Mouse (Mus musculus) forebrain, embryonic 11.5 days (tissue): ENCODE measurements around the gene Snx6. TPM values are rescaled to one million over a fixed set of nuclear protein-coding genes. Genes with fewer than 3 reads are reported as not detected.
A peak's percentile ranks its signal among the peaks of the same experiment; 100 is the strongest.
"Not testable (repeated sequence)": the region's sequence is repeated elsewhere in the genome, so short reads cannot be mapped to it uniquely, and the experiment has no call there.

Source experiments
- ATAC-seq: fragments of 200-750 bp; cut with Nextera tagmentation; replicated peaks from 2 replicates; pipeline ENCODE4 v1.8.0; 2017; ENCODE audit warnings: moderate TSS enrichment; ENCODE audit not compliant: low FRiP score
- DNase-seq: peaks from one replicate; pipeline ENCODE4 v3.0.0-alpha.2; 2017; ENCODE audit warnings: low spot score
- H3K27ac ChIP-seq: fragments of 300-500 bp; sonication (generic); 2 replicates; pipeline ENCODE4 v1.5.1; 2014; ENCODE audit warnings: low read depth, low read length
- H3K27me3 ChIP-seq: fragments of 300-500 bp; sonication (generic); 2 replicates; pipeline ENCODE4 v1.6.1; 2014; ENCODE audit warnings: mild to moderate bottlenecking, low read length, mixed read lengths; ENCODE audit not compliant: control insufficient read depth, insufficient read depth
- H3K36me3 ChIP-seq: fragments of 300-500 bp; sonication (generic); 2 replicates; pipeline ENCODE4 v1.6.1; 2014; ENCODE audit warnings: mild to moderate bottlenecking, low read length, moderate library complexity, mixed read lengths; ENCODE audit not compliant: control insufficient read depth, insufficient read depth
- H3K4me1 ChIP-seq: fragments of 300-500 bp; sonication (generic); replicated peaks from 2 replicates; pipeline ENCODE4 v1.6.1; 2014; ENCODE audit warnings: low read length, mixed read lengths; ENCODE audit not compliant: control insufficient read depth, insufficient read depth
- H3K4me2 ChIP-seq: fragments of 300-500 bp; sonication (generic); 2 replicates; pipeline ENCODE4 v1.6.1; 2014; ENCODE audit warnings: low read depth, mild to moderate bottlenecking, low read length, moderate library complexity, mixed read lengths; ENCODE audit not compliant: severe bottlenecking
- H3K4me3 ChIP-seq: fragments of 300-500 bp; sonication (generic); 2 replicates; pipeline ENCODE4 v1.5.1; 2014; ENCODE audit warnings: low read depth, low read length
- H3K9ac ChIP-seq: fragments of 300-500 bp; sonication (generic); 2 replicates; pipeline ENCODE4 v1.6.1; 2014; ENCODE audit warnings: low read length
- H3K9me3 ChIP-seq: fragments of 300-500 bp; sonication (generic); 2 replicates; pipeline ENCODE4 v1.6.1; 2016; ENCODE audit warnings: low read length, mixed read lengths; ENCODE audit not compliant: control insufficient read depth
- WGBS: fragments of 180-500 bp; shearing (Covaris S2); extraction: QIAGEN DNeasy Blood & Tissue Kit; methylation state at CpG from one replicate; pipeline ENCODE4 v1.1.7; 2014; 5-methylcytosine and 5-hydroxymethylcytosine counted together
- polyA plus RNA-seq: library from polyadenylated mRNA; unstranded; fragments of >200 nt; fragmentation: Nextera tagmentation; extraction: Ambion mirVana; gene quantifications from 2 replicates; pipeline ENCODE4 v1.2.1, GENCODE M21; 2014

Gene Snx6
- polyA plus RNA-seq, 1 experiment from 2014 or later = 226 TPM

DNA sequence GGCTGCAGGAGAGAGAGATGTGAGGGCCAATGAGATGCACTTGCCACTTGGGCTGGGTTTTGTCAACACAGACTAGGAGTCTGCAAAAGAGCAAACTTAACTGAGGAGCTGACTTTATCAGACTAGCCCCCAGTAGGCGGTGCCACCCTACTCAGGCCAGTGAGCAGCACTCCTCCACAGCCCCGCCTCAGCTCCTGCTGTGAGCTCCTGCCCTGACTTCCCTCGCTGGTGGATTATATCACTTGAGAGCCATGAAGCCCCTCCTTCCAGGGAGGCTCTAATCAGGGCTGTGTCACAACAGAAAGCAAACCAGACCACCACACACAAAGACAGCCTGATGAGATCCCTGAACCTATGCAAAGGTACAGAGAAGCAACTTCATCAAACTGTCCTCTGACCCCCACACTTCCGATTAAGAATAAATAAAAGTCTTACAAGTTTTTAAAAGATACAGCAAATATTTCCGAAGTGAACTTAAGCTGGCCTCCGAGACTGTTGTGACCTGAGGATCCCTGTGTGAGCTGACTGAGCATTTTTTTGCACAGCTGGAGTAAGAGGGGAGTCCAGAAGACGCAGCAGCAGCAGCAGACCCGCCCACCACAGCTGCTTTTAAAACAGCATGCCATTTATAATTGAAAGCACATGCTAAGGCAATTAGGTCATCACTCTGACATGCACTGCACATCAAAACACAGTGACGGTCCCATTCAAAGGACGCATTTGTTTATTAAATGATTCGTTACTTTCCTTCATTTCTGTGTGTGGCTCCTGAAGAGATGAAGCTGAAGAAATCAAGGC is 6.0 kb downstream of the Snx6 start:
- no peak overlapping the region for H3K4me3 ChIP-seq

DNA sequence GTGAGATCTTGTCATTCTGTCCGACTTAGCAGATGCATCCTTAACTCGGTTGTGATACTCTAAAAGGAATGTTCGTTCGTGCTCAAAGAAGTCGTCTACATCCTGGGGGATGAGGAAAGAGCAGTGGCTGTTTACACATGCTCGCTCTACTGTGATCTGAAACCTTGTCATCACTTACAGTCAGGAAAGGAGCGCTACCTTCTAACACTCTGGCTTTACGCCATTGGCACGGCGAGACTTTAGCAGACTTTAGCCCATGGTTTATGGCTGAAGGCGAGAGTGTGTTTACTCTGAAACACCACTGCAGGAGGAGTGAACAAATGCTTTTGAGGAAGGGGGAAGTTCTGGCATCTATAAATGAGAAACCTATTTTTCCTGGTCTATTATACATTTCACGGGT is 31.9 kb downstream of the Snx6 start:
- H3K27ac ChIP-seq = no peak overlapping the region
- H3K4me2 ChIP-seq = no peak overlapping the region
- ATAC-seq (no peak), DNase-seq (no peak)
- no peaks in the 10 kb centered on the region for H3K27me3 ChIP-seq
- no peak overlapping the region for H3K9ac ChIP-seq
- peaks cover 15% of the 10 kb centered on the region for H3K36me3 ChIP-seq
- no peak overlapping the region for H3K4me3 ChIP-seq
- no peaks in the 10 kb centered on the region for H3K4me1 ChIP-seq
- WGBS = 96% methylated on average over 12 of the region's 12 CpGs
- no peaks in the 10 kb centered on the region for H3K9me3 ChIP-seq

More for the DNA sequence above, 6.0 kb downstream of the Snx6 start:
- Histone ChIP-seq H3K4me1 (peaks cover 21% of the 10 kb centered on the region), H3K9ac (no peak overlapping the region), H3K4me2 (0 out of 2 replicates have a peak overlapping the region, but pooled peaks have one; percentile 11), H3K36me3 (no peaks in the 10 kb centered on the region), H3K9me3 (no peaks in the 10 kb centered on the region), H3K27me3 (no peaks in the 10 kb centered on the region), H3K27ac (peak overlapping the region; percentile 6; the same call in 1 of the 2 replicates)
- 18% methylated on average over 11 of the region's 11 CpGs for WGBS
- ATAC-seq = peak; percentile 60
- peak; percentile 65 for DNase-seq

DNA sequence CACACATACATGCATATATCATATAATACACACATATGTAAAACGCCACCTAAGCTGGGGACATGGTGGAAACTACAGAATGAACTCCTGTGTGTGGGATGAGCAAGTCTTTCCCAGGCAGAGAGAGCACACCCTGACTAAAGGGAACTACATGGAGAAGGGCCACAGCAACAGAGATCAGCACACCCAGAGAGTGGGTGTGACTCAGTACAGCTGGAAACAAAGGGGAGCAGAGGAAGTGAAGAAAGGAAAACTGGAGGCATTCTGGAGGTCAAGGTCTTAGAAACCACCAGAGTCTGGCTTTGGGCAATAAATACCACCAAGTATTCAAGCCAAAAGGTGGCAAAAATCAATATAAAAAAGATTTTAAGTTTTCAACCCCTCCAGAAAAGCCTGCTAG is 34.8 kb downstream of the Snx6 start:
- Histone ChIP-seq H3K9ac (no peak overlapping the region), H3K4me1 (no peaks in the 10 kb centered on the region), H3K27ac (no peak overlapping the region), H3K4me2 (no peak overlapping the region), H3K9me3 (no peaks in the 10 kb centered on the region), H3K36me3 (peaks cover 10% of the 10 kb centered on the region), H3K27me3 (no peaks in the 10 kb centered on the region), H3K4me3 (no peak overlapping the region)
- 79% methylated on average over 1 of the region's 1 CpGs for WGBS
- DNase-seq (no peak), ATAC-seq (no peak)

DNA sequence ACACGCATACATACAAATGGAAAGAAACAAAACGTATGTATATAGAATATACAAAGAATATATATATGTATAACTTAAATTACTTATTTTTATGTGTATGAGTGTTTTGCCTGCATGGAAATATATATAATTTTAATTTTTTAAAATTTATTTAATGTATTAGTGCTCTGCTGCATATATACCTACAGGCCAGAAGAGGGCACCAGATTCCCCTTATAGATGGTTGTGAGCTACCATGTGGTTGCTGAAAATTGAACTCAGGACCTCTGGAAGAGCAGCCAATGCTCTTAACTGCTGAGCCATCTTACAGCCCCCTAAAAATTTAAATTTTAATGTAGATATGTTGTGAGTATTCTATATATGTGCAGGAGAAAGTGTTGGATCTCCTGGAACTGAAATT is 36.7 kb downstream of the Snx6 start:
- Histone ChIP-seq H3K4me3 (no peak overlapping the region), H3K4me2 (no peak overlapping the region), H3K27ac (no peak overlapping the region), H3K4me1 (no peaks in the 10 kb centered on the region), H3K36me3 (peaks cover 6% of the 10 kb centered on the region; the same call in 1 of the 2 replicates), H3K9me3 (no peaks in the 10 kb centered on the region), H3K9ac (no peak overlapping the region), H3K27me3 (no peaks in the 10 kb centered on the region)
- 94% methylated on average over 2 of the region's 2 CpGs for WGBS
- DNase-seq (no peak), ATAC-seq (no peak)

DNA sequence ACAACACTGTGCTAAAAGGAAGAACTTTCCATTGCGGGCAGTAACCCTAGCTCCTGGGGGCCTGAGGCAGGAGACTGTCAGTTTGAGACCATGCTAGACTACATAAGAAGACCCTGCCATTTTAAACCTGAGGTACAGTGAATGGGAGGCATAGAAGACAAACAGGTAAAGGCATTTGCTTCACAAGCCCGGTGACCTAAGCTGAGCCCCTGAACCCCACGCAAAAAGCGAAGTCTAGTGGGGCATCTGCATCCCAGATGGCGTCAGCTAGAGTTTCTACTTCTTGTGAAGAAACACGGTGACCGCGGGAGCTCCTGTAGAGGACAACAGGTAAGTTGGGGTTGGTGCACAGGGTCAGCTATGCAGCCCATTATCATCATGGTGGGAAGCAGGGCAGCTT is 46.9 kb downstream of the Snx6 start:
- Histone ChIP-seq H3K9ac (no peak overlapping the region), H3K4me3 (no peak overlapping the region), H3K27me3 (no peaks in the 10 kb centered on the region), H3K4me2 (no peak overlapping the region), H3K36me3 (no peaks in the 10 kb centered on the region; the same call in 1 of the 2 replicates), H3K27ac (no peak overlapping the region), H3K4me1 (no peaks in the 10 kb centered on the region), H3K9me3 (no peaks in the 10 kb centered on the region)
- WGBS = 95% methylated on average over 8 of the region's 8 CpGs
- DNase-seq = no peak
- no peak for ATAC-seq

DNA sequence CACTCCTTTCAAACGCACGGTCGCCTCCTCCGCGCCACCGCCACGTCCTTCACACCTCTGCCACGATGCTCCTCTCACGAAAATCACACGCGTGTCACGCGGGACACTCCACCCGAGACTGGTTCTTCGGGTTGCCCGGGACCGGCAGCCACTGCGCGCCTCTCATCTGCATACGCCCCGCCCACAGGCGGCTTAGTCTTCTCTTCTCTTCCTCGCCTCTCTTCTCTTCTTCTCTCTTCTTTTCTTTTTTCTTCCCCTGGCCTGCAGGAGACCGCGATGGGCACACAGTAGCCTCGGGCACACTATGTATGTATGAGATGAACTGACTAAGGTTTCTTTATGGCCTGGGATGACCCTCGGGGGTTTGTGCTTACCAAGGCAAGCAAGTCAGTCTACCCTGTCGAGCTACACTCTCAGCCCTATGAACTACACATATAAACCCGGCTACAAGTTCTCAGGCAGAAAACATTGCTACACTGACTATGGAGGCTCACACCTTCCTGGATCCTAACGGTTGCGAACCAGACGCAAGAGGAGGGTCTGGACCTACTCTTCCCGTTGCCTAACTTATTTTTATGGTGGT is 56.8 kb downstream of the Snx6 start:
- ATAC-seq = peak; percentile 55
- under 1% methylated on average over 8 of the region's 33 CpGs for WGBS
- H3K9me3 ChIP-seq, H3K4me3 ChIP-seq, H3K9ac ChIP-seq, H3K4me1 ChIP-seq, H3K27ac ChIP-seq, H3K27me3 ChIP-seq, DNase-seq, H3K4me2 ChIP-seq, H3K36me3 ChIP-seq: not testable (repeated sequence)

DNA sequence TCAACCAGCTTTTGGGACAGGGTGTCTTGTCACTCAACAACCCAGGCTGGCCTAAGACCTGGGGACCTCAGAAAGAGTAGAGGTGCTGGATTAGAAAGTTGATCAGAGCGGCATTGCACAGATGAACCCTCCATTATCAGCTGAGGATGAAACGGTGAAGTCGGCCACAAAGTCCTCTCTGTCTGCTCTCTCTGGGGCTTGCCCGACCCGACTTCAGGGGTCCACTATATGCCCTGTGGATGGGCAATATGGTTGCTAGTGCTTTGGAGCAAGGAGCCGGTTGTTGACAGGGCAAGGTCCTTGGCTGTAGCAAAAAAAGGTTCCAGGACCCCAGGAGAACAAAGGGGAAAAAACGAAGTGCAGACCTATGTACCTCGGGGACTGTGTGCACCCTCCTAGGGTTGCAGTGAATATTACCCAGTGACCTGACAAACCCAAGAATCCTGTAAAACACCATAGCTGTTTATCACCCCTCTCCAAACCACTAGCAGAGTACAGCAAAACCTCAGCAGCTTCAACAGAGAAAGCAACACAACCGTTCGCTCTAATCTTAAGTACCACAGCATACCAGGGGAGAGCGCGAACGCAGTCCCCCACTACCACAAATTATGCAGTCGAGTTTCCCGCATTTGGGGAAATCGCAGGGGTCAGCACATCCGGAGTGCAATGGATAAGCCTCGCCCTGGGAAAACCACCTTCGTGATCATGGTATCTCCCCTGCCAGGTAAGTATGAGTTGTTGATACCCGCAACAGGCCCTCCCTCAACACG is 57.4 kb downstream of the Snx6 start:
- not testable (repeated sequence) for H3K4me3 ChIP-seq, H3K27me3 ChIP-seq, H3K9me3 ChIP-seq, H3K36me3 ChIP-seq, H3K27ac ChIP-seq, H3K4me1 ChIP-seq, DNase-seq, H3K4me2 ChIP-seq, H3K9ac ChIP-seq
- no CpG with 5 or more reads among the region's 21 CpGs for WGBS
- ATAC-seq = peak; percentile 85

DNA sequence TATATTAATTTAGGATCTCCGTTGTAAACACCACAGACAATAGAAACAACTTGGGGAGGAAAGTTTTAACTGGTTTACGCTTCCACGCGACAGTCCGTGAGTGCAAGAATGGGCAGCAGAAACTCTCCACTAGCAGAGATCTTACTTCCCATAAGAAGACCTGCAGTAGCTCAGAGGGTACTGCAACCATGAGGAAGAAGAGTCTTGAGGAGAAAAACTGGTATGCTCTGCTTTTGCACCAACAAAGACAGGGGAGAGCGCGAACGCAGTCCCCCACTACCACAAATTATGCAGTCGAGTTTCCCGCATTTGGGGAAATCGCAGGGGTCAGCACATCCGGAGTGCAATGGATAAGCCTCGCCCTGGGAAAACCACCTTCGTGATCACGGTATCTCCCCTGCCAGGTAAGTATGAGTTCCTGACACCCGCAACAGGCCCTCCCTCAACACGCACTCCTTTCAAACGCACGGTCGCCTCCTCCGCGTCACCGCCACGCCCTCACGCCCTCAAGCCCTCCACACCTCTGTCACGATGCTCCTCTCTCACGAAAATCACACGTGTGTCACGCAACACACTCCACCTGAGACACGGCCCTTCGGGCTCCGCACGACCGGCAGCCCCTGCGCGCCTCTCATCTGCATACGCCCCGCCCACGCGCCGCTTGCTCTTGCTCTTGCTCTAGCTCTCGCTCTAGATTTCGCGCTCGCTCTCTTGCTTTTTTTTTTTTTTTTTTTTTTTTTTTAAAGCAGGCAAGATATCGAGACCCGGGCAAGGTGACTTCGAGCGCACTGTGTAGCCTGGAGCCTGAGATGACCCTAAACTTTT is 61.0 kb downstream of the Snx6 start:
- not testable (repeated sequence) for H3K4me2 ChIP-seq, H3K4me3 ChIP-seq, H3K9me3 ChIP-seq, H3K9ac ChIP-seq, H3K4me1 ChIP-seq, DNase-seq, H3K36me3 ChIP-seq, H3K27ac ChIP-seq, H3K27me3 ChIP-seq
- WGBS = 0% methylated on average over 4 of the region's 49 CpGs
- peak; percentile 65 for ATAC-seq
